Mouse (Mus musculus) thymus, postnatal 14 days (tissue): Measurements from ENCODE around the gene Bfsp1.

Experiments
- DNase-seq: peaks from one replicate; pipeline ENCODE4 v3.0.0; 2021

Gene Bfsp1

DNA sequence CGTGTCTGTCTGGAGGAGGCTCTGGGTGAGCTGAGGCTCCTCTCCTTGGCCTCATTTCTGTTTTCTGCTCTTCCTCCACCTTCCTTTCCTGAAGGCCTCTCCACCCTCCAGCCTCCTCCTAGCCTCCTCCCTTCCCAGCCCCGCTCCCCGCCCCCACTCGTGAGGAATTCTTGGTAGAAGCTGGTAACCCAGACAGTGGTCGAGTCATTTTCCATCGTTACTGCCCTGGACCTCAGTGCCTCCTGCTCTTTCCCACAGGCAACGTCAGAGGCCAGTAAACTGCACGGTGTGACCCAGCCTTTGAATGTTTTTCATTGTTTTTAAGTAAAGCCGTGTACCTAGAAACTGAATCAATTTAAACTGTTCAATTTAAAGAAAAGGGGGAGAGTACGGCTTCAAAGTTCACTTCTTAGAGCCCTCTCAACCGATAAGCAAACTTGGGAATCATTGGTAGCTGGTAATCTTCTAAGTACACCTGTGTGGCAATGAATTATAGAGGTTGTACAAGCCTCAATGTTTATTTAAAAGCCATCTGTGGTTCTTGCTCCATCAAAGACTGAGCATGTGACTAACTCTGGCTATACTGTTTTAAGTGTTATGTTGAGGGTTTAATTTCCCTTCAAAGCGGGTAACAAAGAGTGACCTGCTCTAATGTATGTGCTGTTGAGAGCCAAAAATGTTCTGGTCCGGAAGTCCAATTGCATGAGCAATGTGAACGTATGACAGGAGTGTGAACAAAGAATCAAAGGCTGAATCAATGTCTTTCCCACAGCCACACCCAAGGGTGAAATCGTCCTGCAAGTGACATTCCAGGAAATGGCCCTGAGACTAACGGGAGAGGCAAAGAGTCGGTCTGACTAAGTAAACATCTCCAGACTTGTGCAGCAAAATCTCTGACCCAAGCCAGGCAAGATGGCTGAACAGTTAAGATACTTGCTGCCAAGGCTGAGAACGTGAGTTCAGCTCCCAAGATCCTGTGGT lies 10.4 kb downstream of the Bfsp1 start:
- no peak for DNase-seq

DNA sequence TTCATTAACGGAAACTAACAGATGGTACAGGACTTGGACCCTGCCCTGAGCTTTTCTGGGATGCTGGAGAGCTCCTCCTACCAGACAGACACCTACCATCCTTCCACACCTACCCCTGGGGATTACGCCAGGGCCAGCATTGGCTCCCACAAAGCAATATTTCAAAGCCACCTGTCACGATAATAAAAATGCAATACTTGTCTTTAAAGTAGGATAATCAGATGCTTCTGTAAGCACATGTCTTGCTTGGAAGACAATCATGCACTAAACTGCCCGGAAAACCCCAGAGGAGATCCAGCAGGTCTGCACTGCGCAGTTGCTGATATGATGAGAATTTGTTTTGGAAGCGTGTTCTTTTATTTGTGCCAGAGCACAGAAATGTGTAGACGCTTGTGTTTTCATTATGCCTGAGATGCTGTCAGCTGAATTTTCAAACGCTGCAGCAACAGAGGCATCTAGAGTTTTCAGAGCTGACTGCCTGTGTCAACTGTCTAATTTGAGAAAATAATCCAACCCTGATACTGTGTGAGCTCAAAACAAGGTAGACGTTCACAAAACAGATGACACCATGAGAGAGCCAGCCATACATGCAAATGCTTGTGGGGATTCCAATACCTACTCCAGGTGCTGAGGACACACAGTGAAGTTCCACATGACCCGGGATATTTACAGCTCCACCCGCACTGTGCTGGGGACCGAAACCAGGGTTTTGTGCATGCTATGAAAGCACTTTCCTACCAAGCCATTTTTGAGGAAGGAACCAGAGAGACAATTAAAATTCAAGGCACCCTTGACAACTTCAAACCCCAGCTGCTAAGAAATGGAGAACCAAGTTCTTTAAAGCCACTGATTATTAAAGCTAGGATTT lies 11.4 kb downstream of the Bfsp1 start:
- DNase-seq: no peak

DNA sequence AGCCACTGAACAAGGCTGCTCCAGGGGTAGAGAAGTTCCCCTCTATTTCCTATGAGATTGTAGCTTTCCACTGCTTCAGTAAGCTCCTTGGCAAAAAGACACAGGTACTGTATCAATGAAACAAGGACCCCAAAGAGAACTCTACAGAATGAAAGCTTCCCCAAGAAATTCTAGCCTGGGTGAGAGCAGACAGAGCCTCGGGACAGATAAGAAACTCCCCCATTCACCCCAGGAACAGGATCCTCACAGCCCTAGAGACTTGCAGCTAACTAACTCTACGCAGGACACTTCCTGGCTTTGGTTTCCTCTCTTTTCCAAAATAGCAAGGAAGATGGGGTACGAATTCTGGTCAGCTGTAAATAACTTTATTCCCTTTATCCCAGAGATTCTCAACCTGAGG lies 15.7 kb downstream of the Bfsp1 start:
- no peak for DNase-seq

DNA sequence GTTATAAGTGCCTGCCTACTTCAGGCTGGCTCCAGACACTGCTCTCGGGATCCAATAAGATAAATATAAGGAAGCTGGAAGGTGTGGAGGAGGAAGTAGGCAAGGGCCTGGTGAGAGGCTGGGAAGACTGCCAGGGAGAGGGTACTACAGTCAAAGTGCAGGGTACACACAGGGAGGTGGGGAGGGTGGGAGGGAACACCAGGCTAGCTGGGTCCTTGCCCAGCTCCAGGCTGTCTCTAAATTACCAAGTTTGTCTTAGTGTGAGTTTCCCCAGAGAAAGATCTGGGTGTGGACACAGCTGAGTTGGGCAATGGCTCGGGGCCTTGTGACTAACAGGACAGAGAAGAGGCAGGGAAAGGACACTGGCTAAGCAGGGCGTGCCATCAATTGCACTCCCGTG lies 16.2 kb downstream of the Bfsp1 start:
- no peak for DNase-seq

DNA sequence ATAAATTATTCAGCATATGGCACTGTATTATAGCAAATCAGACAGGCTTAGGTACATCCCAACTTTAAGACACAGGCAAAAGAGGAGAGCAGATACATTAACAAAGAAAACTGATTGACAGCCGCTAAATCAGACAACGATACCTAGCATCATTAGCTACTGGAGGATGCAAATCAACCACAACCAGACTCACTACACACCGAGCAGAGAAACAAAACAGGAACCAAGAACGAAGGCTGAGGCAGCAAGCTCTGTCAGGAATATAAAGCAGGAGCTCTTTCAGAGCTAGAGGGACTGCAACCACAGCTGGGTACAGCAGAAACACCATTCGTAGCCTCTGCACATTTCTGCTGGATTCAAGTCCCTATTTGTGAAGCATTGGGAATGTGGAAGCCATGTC lies 18.2 kb downstream of the Bfsp1 start:
- DNase-seq: no peak

DNA sequence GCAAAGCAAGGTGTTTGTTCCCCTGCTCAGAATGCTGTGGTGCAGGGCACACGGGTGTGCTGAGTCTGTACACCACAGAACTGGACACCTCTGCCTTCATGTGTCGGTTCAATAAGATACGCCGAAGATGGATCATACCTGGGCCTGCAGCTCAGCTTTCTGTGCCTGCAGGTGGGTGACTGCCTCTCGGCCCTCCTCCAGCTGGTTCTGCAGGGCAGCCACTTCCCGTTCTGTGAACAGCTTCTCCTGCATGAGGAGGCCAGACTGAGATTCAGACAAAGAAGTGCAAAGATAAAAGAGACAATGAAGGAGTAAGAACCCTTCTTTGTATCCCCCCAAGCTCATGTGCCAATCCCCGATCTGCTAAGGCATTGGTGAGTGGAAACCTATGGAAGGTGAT lies 21.4 kb downstream of the Bfsp1 start:
- DNase-seq: peak; percentile 35

DNA sequence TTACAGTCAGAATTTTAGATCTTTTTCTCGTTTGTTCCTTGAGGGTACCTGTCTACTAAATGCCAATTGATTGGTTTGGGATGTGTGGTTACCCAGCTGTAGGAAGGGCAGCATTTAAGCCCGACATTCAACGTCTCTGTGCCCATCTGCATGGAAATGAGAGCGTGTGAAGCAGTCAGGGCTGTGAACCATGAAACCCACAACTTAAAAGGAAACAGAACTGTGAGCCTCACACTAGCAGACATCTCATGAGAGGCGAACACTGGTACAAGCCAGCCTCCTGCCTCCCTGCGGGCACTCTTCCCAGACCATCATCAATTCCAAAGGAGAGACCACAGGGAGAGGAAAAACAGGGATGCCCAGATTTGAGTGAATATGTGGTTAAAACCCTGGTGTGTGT lies 22.1 kb downstream of the Bfsp1 start:
- no peak for DNase-seq

DNA sequence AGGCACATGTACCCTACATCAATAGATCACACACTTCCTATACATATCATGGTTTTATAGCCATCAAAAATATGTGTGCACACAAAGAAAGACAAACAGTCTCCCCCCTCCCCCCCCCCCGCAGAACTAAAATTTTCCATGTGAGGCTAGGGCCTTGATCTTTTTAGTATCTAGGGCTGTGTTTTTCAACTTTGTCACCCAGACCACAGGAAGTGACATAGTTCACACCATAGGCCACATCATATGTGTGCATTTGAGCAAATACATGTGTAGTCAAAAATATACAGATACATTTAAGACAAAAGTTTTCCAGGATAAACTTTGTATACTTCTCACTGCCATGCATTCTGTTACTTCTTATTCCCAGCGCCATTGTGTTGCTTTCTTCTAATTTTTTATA lies 23.5 kb downstream of the Bfsp1 start:
- no peak for DNase-seq

DNA sequence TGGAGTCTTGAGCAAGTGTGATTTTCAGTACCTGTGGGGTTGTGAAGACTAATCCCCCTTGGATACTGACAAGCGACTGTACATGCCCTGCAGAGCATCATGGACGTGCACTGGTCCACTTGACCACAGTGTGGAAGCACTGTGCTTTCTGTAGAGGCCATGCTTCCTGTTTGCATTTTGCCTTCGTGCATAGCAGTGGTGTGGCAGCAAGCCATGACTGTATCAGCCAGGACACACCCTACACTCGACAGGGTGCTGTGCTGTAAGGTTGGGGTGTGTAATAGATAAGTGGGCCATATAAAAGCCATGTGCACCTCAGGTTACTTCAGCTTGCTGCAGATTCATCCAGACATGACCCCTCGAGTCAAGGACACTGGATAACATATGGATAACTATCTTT lies 24.3 kb downstream of the Bfsp1 start:
- peak; percentile 8 for DNase-seq

DNA sequence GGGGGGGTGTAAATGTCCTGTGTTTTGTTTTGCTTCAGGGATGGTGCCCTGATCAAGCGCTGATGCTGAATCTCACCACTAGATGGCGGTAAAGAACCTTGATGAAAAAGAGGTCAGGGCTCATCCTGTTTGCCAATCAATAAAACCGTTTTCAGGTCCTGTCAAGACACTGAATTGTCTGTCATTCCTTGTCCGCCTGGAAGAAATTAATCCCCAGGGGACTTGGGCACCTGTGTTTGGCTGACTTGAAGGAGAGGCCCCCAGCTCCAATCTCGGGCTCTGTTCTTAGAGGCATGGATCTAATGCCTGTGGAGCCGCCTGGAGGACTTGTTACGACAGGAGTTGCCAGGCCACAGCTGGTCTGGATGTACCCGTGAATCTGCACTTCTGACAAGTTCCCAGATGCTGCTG lies 25.7 kb downstream of the Bfsp1 start:
- DNase-seq: peak; percentile 76

DNA sequence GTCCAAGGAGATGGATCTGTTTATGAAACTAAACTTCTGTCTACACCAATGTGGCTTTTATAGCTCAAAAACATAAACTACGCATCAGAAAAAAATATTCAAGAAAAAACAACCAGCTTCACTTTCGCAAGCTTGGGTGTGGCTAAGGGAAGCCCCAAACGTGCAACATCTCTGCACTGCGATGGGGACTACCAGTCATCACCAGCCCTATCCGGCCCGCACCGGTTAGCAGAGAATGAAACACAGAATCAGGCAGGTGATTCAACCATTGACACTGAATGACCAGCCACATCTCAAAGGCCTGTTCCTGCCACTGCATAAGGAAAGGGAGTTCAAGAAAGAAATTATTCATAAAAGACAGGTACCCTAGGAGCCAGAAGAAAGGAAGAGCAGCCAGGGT lies 27.2 kb downstream of the Bfsp1 start:
- no peak for DNase-seq

DNA sequence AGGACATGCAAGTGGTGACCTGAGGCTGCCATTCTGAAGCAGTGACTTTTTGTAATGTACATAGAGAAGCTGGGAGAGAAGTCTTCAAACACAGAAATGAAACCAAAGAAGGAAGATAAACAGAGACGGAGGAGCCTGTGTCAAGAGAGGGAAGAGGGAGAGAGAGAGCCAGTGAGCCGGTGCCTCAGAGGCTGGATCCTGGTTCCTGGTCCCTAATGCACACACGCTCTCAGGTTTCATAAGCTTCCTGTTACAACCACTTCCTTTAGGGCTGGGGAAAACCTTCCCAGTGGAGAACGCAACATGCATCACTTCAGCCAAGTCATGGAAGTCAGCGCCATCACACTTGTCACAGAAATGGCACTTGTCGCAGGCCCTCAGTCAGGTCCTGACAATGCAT lies 28.9 kb downstream of the Bfsp1 start:
- no peak for DNase-seq

DNA sequence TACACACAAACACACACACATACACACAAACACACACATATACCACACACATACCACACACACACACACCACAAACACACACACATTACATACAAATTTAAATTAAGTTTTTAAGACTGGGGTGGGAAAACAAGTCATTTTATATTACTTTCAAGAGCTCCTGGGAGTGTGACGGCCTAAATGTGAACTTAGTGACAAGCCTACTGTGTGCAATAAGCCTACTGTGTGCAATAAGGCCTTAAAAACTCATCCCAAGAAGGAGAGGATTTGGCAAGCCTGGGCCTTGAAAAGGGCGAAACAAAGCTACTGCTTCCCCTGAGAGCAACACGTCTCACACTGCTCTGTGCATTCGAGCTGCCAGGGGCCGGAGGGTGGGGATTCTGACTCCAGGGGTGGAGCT lies 30.3 kb downstream of the Bfsp1 start:
- no peak for DNase-seq

DNA sequence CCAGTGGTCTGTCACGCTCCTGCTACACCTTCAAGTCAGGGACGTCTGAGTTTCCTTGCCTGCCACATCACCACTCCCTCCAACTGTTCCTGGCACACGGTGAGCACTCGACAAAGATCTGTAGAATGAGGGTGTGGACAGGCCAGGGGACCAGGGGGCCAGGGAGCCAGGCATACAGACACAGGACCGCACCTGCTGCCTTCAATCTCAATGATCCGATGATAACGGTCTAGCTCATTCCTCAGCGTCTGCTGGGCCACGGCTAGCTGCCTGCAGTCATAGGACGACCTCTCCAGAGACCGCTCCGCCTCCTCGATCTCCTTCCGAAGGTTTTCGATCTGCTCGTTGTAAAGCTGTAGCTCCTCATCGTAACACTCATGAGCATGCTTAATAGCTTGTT lies 31.3 kb downstream of the Bfsp1 start:
- no peak for DNase-seq

DNA sequence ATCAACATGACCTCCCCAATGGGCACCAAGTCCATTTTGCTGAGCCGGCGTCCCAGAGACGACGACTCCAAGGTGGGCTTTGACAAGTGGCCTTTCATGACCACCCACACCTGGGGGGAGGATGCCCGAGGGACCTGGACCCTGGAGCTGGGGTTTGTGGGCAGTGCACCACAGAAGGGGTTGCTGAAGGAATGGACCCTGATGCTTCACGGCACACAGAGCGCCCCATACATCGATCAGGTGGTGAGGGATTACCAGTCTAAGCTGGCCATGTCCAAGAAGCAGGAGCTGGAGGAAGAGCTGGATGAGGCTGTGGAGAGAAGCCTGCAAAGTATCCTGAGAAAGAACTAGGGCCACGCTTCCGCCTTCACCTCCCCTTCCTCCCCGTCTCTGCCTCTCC lies 49.5 kb downstream of the Bfsp1 start:
- no peak for DNase-seq

DNA sequence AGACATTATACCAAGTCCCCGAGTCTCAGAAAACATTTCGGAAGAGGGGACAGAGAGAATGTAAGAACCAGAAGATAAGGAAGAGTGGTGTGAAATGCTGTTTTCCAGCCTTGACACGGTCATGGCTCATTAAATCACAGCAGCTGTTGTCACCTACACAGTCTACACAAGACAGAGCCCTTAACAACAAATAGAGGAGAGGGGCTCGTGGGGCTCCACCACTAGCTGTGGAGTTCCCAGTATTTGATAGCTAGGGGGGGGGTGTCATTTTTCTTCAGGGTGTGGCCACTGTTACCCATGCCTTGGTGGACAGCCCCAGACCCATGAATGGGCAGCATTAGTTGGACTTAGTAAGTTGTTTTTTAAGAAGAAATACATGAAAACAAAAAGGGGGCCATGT lies 50.7 kb downstream of the Bfsp1 start:
- DNase-seq: no peak

DNA sequence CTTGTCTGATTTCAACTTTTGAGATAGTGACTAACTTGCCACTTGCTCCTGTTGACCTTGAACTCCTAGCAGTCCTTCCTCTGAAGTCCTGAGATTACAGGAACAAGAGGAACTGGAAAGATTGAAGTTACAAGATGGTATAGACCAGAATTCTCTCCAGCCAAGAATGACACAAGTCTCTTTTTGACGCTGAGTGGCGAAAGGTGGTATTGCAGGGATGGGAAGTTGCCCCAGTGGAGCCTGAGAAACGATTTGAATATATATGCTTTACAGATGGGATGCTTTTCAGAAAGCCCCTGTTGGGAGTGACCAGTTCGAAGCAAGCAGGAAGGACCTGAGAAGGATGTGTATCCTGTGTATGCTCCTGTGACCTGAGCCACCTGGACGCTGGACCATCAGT lies 54.2 kb downstream of the Bfsp1 start:
- no peak for DNase-seq

DNA sequence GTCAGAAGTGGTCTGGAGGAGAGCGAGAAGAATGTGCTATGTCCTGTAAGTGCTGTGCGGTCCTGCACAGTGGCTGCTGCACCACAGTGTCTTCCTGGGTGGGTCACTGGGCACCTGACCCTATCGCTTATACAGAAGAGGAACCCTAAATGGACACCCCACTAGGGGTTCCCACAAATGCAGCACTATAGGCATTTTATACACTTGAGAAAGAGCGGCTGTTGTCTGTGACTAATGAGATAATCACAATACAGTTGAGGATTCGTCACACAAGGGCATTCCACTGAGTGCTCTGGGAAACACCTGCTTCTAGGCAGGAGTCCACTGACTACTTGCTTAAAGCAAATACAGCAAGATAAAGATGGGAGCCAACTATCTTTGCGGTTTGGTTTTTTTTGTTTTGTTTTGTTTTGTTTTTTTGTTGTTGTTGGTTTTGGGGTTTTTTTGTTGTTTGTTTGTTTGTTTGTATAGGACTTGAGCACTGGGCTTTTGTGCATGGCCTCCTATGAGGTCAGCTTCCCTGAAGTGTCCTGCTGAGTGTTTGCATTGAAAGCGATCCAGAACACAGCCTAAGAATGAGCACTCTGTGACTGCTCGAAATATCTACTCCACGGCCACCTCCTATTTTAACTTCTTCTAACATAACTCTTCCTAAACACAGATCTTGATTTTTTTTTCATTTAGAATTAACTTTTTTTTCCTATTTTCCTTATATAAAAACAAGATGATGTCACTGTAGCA lies 55.9 kb downstream of the Bfsp1 start:
- DNase-seq: no peak

DNA sequence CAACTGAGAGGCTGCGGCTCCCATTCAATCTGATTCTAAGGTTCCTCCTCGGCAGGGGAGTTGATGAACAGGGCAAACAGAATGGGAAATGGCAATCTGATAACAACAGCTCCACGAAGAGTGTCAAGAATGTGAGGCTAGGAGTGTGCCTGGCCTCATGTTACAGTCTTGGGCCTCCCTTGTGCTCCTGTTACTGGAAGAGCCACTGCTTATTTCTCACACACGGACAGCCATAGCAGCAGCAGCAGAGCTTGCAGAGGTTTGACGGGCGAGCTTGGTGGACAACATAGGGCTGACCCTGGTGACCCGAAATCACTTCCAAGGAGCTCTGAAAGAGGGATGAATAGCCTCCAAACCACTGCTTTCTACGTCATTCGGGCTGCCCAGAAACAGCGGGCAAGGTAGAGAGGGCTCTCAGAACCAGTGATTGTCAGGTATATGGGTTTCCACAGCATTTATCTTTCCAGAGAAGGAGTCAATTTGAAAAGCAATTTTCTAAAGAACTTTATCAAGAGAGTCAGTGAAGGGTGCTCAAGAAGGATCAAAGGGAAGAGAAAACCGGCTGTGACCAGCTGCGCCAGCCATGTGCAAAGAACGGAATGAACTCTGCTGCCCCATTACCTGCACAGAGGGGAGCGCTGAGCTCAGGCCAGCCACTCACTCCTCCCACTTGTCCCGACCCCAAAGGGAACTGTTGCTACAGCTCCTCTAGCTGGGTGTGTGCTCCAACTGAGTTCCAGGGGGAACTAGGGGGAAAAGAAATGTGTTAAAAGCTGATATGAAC lies 56.6 kb downstream of the Bfsp1 start:
- DNase-seq: no peak

DNA sequence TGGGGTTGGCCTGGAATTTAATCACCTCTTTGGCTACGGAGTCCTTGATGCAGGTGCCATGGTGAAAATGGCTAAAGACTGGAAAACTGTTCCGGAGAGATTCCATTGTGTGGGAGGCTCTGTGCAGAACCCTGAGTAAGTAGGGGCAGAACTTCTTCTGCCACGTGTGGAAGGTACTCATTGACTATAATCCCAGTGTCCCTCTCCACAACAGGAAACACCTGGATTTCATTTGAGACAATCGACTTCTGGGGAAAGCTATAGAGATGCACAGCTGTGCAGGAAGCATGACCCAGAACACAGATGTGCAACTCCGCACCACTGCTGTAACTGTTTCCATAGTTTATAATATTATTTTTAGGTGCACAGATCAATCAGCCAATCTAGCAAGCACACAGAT lies 61.9 kb downstream of the Bfsp1 start:
- no peak for DNase-seq

DNA sequence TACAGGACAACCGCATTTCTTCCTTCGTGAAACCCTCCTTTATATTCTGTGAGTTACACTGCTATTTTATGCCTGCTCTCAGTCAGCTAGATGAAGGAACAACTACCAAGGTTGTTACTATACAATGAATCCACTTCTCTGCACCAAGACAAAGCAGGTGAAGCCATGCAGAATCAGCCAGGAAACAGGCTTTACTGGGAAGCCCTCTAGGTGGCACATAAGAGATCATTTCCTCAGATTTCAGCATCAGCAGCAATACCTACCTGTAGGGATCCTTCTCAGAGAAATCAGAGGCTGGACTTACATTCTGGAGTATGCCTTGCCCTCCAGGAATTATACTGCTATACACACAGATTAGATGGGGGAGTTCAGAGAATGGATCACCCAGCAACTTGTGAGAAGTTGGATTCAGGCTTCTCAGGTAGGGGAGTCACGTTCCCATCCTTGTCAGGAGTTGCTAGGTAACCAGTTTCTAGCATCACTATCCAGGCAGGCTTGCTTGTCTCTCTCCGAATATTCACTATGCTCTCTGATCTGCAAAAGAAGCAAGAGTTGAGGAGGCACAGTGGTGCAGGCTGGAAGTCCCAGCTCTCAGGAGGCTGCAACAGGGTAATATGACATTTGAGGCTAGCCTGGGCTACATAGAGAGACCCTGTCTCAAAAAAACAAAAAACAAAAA lies 66.5 kb downstream of the Bfsp1 start:
- no peak for DNase-seq

DNA sequence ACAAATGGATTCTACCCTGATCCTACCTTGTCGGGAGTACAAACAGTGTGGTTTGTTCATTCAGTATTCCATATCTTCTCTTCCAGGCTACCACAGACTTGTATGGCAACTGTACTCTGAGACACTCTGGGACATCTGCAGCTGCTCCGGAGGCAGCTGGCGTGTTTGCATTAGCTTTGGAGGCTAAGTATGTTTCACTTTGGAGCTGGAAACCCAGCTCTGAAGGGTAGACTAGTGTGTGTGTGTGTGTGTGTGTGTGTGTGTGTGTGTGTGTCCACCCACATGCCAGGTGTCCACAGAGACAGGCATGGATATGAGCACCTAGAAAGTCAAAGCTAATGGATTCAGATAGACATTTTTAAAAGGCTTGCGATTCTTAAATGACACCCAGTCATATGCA lies 67.1 kb downstream of the Bfsp1 start:
- no peak for DNase-seq
